Mouse (Mus musculus) cerebellum, adult 11-12 months (tissue): ENCODE results near the gene Akp3.

ENCODE experiments used
- DNase-seq: peaks from one replicate; pipeline ENCODE4 v3.0.0; 2022

Akp3 gene

DNA sequence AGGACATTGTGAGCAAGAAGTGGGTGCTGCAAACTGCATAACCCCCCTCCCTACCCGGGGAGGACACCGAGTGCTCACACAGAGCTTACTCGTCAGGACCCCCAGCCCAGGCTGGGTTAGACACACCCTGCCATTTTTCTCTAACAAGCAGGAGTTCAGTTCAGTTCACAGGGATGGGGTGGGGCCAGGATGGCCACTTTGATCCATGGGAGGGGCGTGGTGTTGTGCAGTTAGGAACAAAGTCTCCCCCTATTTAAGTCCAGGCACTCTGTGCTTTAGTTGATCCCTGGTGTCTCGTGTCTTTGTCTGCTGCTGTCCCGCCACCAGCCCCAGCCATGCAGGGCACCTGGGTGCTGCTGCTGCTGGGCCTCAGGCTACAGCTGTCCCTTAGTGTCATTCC, at the start of gene Akp3:
TSS of gene Akp3 (plus strand) at position 301 of the 400 bp plus-strand sequence.
- DNase-seq, result no peak

DNA sequence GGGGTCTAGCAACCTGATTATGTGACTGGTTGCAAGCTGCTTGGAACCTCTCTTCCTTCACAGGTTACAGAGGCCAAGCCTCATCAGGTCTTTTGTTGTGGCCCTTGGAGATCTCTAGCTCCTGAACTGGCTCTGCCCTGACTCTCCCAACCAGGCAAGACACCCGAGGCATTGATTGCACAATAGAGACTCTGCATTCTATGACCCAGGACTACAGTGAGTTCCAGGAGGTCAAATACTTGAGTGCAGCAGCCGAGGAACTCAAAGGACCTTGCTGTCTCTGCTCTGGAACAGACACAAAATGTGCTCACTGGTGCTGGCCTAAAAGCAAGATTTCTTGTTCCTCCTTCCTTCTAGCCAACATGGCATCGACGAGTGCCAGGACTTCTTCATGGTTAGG, 38.6 kb upstream of the Akp3 start:
- DNase-seq, result no peak

DNA sequence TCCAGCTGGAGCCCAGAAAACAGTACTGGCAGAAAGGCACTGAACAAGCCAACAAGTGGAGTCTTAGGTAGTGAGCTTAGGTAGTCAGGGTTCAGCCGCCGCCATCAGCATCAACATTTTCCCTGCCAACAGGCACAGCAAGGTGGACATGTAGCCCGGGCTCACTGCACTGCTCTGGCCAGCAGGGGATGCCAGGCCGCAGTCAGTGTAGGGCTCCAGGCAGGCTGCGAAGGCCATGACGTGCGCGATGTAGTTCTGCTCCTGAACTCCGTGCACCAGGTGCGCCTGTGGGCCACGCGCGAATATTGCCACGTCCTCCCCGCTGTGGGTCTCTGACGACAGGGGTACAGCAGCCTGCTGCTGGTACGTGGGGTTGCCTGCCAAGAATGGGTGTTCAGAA, 37.8 kb upstream of the Akp3 start:
- no peak for DNase-seq

DNA sequence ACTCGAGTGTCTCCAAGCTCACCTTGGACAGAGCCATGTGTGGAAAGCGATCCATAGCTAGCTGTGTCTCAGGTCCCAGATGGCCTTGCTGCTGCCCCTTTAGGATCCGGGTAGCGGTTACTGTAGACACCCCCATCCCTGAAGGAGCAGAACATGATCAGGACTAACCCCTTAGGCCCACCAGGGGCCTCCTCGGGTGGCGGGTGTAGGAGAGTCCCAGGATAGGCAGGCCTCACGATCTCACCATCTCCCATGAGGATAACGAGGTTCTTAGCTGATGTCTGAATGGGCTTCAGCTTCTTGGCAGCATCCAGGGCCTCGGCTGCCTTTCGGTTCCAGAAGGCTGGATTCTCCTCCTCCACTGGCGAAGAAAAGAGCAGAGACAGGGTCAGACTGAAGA, 35.5 kb upstream of the Akp3 start:
- DNase-seq, result no peak

DNA sequence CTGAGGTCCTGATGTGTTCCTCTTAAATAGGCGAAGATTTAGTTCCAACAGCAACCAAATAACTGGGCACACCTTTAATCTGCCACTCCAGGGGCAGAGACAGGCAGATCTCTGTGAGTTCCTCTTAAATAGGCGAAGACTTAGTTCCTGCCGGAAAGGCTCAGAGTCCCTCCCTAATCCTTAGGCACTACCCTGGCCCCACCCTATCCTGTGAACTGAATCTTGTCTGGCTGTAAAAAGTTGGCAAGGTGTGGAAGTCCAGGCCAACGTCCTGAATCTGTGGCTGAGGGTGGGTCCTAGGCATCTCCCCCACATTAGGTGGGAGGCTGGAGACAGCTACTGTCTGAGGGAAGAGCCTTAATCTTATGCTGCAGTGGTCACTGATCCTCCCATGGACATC, 34.9 kb upstream of the Akp3 start, which contains the start of gene Alppl2:
TSS of gene Alppl2 (minus strand) at position 101 of the 400 bp plus-strand sequence.
- no peak for DNase-seq

DNA sequence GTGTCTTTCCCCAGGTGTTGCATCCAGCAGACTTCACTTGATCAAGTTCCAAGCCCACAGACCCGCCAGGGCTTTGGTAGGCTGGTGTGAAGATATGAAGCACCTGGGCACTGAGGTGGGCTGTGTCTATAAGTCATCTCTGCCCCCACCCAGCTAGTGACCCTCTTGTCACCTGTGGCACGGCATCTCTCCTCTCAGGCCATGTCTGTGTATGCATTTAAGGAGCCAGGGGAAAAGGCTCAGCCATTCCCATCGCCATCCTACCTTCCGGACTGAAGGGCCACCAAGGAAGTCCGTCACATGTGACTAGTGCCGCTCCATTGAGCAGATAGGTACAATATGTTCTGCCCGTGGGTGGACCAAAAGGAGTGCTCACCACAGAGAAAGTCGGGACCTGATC, 29.1 kb upstream of the Akp3 start:
- DNase-seq, result no peak

DNA sequence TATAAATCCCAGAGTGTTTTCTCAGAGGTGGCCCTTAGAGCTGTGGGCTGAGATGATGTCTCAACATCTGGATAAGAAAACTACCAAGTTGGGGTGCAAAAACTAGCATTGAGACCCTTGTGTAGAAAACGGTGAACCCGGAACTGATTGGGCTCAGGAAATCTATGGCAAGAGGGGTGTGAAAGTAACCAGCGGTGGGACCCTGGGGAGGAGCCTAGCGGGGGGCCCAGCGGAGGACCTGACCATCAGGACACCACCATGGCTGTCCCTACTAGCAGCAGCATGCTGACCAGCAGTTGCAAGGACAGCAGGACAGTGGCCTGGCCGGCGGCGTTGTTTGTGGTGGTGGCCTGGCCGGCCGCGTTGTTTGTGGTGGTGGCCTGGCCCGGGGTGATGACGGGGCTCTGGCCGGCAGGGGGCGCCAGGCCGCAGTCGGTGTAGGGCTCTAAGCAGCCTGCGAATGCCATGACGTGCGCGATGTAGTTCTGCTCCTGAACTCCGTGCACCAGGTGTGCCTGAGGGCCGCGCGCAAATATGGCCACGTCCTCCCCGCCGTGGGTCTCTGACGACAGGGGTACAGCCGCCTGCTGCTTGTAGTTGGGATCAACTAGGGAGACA, 26.3 kb upstream of the Akp3 start:
- peak; percentile 6 for DNase-seq

DNA sequence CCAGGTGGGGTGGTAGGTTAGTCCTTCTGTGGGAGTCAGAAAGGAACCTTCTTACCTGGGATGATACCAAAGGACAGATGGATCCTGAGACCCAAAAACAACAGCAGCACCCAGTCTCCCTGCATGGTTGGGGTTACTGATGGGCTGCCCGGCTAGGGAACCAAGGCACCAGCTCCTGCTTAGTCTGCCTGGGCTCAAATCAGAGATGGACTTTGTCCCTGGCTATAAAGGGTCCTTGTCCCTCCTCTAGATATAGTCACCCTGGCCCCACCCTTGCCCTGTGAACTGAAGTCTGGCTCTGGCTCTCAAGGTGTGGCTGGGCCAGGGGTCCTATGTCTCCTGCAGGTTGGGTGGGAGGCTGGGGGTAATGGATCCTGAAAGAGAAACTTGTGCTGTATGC, 23.4 kb upstream of the Akp3 start, which contains the start of gene Alpi:
TSS of gene Alpi (minus strand) at position 196 of the 400 bp plus-strand sequence.
- no peak for DNase-seq

DNA sequence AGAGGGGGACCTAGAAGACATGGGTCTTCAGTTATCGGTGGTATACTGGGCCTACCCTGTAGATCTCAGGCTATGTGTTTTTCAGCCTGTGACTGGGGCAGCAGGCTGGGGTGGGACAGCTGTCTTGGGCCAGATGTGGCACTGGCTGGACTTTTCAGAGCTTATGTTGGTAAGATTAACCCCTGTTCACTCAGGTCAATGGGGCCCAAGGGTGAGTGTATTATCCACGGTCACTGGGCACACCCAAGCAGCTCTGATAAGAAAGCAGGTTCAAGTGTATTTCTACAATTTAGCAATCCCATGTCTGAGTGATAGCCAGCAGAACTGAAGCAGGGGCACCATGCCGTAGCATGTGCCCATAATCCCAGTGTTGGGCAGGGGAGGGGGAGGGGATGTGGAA, 22.7 kb upstream of the Akp3 start:
- no peak for DNase-seq

DNA sequence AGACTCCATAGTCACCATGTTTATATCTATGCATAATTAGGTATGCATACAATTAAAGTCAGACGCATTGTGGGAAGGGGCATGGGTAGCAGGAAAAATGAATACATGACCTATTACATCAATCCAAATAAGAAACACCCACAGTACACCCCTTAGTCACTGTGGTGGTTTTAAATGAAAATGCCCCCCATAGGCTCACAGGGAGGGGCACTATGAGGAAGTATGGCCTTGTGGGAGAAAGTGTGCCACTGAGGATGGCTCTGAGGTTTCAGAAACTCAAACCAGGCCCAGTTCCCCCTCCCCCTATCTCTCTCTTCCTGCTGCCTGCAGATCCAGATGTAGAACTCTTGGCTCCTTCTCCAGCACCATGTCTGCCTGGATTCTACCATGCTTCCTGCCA, 20.8 kb upstream of the Akp3 start:
- DNase-seq, result no peak

DNA sequence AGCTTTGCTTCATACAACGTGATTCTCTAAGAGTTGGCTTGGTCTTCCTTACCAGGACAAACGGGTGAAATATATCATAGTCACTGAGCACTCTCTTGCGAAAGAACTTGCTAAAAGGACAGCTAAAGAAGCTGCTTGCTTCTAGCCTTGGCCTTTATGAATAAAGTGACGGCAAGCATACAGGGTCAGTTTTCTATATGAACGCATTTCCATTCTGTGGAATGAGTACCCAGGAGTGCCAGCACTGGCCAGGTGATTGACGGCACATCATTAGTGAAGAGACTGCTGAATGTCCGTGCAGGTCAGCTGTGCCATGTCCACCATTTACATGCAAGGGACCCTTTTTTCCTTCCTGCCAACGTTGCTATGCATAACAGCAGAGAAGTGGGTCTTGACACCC, 18.2 kb upstream of the Akp3 start:
- no peak for DNase-seq

DNA sequence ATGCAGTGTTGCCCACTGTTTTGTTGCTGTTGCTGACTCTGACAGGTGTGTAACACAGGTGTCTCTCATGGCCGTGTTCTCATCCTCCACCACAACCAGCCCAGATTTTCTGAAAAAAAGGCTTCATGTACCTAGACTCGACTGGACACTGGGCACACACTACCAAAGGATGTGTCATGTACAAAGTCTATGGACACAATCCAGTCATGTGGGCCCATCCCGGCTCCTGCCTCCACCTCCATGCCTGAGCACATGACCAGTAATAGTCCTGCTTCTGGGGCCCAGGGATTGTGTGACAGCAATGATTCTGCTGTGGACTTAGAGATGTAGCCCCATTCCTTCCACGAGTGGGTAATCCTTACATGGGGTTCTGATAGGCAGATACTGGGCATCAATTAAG, 16.2 kb upstream of the Akp3 start:
- DNase-seq, result no peak

DNA sequence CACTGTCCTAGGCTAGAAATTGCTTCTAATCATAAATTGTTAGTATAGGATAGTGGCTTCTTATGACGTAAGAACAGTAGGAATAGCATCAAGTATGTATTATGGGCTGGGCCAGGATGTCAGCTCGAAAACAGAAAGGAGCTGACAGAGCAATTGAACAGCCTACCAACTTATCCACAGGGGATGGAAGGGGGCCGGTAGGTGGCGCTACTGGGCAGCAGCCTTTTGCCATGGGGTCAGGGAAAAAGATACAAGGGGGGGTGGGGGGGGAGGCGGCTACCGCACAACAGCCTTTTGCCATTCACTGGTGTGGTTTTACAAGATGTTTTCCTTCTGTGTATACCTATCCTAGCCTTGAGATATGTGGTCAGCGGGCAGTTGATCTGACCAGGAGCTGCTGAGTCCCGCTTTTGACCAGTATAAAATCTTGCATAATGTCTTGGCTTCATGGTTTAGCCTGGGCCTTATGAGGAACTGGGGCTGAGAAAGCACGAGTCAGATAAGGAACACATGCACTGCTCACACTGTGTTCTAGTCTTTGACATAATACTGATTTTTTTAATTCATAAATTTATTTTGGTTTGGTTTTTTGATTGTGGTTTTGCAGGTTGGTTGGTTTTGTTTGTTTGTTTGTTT, 12.9 kb upstream of the Akp3 start:
- no peak for DNase-seq

DNA sequence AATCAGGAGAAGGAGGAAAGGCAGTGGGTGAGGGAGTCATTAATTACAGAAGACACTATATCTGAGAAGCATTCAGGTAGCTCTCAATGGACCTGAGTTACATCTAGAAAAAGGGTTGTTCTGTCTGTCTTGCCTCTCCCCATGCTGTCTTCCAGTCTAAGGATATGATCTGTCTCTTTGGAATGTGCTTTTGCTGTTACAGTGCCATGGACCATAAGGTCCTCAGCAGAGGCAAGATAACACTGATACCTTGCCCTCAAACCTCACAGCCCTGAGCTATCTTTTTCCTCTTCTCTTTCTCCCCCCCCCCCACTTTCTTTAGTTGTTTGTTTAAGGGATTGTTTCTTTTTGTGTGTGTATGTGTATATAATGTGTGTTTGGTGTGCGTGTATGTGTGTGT, 10.0 kb upstream of the Akp3 start:
- DNase-seq, result no peak

DNA sequence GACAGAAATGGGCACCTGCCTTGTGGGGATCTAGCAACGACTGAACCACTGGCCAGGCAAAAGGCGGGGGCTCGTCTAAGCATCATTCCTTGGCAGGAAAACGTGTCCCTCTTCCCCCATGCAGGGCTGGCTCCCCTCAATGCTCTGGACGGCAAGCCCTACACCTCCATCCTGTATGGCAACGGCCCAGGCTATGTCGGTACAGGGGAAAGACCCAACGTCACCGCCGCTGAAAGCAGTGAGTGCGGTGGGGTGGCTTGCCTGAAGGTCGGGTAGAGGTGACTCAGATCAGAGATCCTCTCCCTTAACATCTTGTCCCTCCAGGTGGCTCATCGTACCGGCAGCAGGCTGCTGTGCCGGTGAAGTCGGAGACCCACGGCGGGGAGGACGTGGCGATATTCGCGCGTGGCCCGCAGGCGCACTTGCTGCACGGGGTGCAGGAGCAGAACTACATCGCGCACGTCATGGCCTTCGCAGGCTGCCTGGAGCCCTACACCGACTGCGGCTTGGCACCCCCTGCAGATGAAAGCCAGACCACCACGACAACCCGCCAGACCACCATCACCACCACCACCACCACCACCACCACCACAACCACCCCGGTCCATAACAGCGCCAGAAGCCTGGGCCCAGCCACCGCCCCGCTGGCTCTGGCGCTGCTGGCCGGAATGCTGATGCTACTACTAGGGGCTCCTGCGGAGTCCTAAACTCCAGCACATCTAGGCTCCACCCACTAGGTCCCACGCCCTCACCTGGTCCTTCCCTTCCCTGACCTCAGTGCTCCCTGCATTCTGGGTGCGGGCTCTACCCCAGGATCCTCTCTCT, 2.6 kb downstream of the Akp3 start:
- no peak for DNase-seq

DNA sequence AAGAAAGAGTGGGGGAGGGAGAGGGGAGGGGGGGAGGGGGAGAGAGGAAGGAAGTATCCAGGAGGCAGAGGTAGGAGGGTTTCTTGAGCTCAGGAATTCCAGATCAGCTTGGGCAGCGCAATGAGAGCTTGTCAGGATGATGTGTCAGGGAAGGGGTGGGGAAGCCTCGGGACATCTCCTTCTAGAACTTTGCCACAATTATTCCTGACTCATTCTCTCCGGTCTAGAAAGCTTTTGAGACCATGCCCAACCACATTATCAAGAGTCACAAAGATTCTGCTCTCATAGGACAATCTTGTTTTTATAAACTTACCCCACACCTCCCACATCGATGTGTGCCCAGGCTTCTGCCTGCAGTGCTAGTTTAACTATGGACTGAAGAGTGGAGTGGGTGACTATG, 7.0 kb downstream of the Akp3 start:
- no peak for DNase-seq

DNA sequence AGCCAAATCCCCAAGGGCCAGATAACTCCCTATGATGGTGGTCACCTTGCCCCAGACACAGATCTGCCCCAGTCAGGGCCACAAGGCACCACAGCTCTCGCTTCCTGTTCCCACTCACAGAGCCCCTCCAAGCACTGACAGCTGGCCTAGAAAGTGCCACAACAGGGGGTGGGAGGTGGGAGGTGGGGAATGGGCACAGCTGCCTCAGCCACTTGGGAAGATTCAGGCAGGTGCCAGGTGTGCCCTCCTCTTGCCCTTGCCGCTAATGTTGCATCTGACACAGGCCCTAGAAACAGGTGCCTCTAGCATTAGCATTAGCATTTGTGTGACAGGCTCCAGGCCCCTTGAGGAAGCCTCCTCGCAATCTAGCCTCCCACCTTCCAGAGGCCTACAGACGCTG, 16.8 kb downstream of the Akp3 start:
- no peak for DNase-seq

DNA sequence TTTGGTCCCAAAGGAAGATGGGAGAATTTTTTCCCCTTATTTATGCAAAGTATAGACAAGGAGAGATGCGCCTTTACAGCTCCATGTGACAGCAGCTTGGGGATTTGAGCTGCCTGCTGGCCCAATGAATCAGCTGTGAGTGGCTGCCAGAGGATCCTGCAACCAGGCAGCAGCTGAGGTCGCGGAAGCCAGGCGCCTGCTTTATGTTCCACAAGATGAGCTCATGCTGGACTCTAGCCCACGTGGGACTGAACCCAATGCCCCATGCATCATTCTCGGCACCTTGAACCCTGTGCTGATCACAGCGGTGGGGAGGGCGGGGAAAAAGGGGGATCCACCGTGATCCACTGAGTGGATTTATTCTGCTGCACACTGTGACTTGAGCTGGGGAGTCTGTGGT, 17.7 kb downstream of the Akp3 start:
- DNase-seq, result no peak

DNA sequence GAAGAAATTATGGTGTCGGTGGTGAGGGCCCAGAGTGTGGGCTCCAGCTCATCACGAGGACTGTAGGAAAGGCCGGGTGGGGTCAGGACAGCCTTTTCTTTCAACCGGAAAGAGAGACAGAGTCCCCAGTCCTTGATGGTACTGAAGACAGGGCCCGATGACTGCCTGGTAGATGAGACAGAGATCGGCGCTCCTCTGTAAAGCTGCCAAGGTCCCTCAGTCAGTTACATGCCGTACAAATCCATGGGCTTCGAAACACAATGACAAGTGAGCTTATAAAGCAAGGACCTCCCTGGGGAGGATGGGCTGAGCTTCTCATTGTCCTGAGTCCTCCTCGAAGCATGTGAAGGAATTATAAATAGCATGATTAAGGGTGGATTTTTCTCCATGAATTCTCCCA, 18.4 kb downstream of the Akp3 start:
- DNase-seq, result no peak

DNA sequence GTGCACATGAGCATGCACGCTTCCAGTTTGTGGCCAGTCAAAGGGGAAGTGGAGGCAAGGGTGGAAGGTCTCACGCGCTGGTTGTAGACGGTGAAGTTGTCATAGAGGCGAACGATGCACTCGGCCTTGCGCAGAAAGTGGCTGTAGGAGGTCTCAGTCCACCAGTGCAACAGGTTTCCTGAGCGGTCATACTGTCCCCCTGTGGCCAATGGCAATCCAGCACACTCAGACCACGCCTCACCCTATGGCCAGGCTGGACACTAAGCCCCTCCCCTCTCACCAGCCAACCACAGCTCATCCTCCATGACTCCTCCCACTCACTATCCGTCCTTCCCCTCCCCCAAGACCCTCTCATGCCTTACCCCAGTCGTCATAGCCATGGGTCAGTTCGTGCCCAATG, 24.6 kb downstream of the Akp3 start:
- no peak for DNase-seq

DNA sequence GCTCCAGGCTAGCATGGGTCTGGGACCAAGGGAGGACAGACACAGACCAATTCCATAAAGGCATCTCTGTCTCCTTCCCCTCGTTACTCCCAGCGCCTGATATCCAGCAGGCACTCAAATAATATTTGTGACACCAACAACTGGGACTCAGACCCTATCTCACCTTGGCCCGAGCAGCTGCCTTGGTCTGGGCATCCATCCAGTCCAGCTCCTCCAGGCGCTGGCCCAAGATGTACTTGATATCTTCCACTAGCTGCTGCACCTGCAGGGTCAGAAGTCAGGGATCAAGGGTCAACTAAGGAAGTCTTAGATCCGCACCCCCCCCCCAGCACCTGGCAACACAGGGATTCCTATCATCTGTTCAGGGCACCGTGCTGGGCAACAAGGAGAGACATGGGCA, 26.5 kb downstream of the Akp3 start:
- DNase-seq, result no peak

DNA sequence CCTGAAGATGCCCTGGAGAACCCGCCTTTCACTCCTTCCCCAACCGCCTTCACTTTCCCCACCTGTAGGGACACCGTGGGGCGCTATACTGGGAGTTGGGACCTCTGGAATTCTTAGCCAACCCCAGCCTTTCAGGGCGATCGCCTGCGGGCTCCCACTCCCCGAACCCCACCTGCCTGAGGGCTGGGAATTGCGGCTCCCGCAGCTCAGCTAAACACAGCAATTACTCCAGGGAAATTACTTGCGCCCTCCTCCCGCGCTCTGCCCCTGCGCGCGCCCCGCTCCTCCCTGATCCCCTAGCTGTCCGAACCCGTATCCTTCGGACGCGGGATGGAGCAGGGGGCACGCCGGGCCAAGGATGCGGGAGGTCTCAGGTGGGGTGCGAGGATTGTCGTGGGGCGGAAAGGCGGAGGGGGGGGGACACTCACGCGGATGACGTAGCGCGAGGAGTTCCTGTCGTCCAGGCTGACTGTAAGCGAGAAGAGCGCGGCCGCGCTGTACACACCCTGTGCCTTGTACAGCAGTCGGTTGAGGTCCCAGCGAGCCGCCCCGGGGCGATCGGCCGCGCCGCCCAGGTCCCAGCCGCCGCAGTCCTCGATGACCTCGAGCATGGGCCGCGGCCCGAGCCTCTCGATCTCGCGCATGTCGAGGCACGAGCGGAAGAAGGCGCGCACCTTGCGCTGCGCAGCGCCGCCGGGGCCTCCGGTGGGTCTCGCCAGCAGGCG, 29.2 kb downstream of the Akp3 start:
- DNase-seq, result no peak

DNA sequence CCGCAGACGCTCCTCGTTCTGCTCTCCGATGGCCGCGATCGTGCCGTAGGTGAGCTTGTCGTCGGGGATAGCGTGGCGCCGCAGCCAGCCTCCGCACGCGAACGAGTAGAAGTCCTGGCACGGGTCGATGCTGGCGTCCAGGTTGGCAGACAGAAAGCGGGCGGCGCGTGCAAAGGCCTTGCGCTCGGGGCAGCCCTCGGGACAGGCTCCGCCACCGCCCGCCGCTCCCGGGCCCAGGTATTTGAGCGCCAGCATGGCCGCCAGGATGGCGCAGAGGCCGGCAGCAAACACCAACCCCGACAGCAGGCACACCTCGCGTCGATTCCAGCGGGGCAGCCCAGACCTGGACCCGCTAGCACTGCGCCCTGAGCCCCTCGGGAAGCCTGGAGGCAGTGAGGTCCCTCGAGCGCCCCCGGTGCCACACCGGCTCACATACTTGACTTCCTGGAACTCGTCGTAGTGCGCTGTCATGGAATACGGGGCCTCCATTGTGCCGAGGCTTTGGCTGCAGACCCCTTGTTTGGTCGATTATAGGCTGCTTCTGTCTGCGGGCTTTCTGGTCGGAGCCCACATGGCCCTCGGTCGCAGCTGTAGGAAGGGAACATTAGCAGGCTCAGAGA, 29.8 kb downstream of the Akp3 start:
- DNase-seq, result no peak
